Mouse (Mus musculus) frontal cortex, postnatal 10 days (tissue): ENCODE data around the gene Phf1.

Source experiments
- DNase-seq, 2 experiments: peaks; one replicate each; pipeline ENCODE4 v3.0.0; 2022; ENCODE audit warnings: low spot score in 2 of 2, mixed read lengths in 1 of 2

Phf1 gene

GRCm38 (mm10) chr17:26933885-26934827, 1.3 kb downstream of the Phf1 start:
- no peak for DNase-seq

GRCm38 (mm10) chr17:26935027-26935426, 2.2 kb downstream of the Phf1 start:
- no peak for DNase-seq

GRCm38 (mm10) chr17:26936453-26936852, 3.6 kb downstream of the Phf1 start:
- DNase-seq: no peak

- no peak for DNase-seq
These were observed 4.3 kb downstream of the Phf1 start for GRCm38 (mm10) chr17:26936921-26937695.

GRCm38 (mm10) chr17:26937883-26938695, 5.2 kb downstream of the Phf1 start:
- DNase-seq: no peak

- peak in 1 of 2 experiments; percentile 45 for DNase-seq
These were observed 5.9 kb downstream of the Phf1 start for GRCm38 (mm10) chr17:26938731-26939130.

GRCm38 (mm10) chr17:26939178-26939972, 6.5 kb downstream of the Phf1 start, which contains the start of gene Cuta:
Gene Cuta, minus strand, starts transcription at chr17:26939569.
- DNase-seq: peak; percentile 100

- no peak for DNase-seq
These were observed 7.1 kb downstream of the Phf1 start for GRCm38 (mm10) chr17:26939973-26940300.

GRCm38 (mm10) chr17:26941031-26941789, 8.4 kb downstream of the Phf1 start, which contains the start of gene Syngap1:
Gene Syngap1, plus strand, starts transcription at chr17:26941253.
- DNase-seq: peak in 1 of 2 experiments; percentile 70

GRCm38 (mm10) chr17:26941841-26942570, 9.2 kb downstream of the Phf1 start:
- no peak for DNase-seq

- DNase-seq: peak in 1 of 2 experiments; percentile 18
These were observed 13.1 kb downstream of the Phf1 start for GRCm38 (mm10) chr17:26945824-26946495.

GRCm38 (mm10) chr17:26946567-26946966, 13.7 kb downstream of the Phf1 start:
- DNase-seq: peak in 1 of 2 experiments; percentile 72

GRCm38 (mm10) chr17:26947231-26948100, 14.6 kb downstream of the Phf1 start:
- peak in 1 of 2 experiments; percentile 24 for DNase-seq

- peak in 1 of 2 experiments; percentile 65 for DNase-seq
These were observed 15.6 kb downstream of the Phf1 start for GRCm38 (mm10) chr17:26948316-26949050.

GRCm38 (mm10) chr17:26949051-26949577, 16.3 kb downstream of the Phf1 start:
- DNase-seq: no peak

GRCm38 (mm10) chr17:26949866-26950265, 17.0 kb downstream of the Phf1 start:
- DNase-seq: no peak
